Mouse (Mus musculus): ENCODE results near the gene Gcc2. TPM values are rescaled to one million over a fixed set of nuclear protein-coding genes. Genes with fewer than 3 reads are reported as not detected.

Gcc2 gene
- total and polyA plus RNA-seq, 2 experiments from 2014 or later: 16.6 to 37.3 TPM

DNA sequence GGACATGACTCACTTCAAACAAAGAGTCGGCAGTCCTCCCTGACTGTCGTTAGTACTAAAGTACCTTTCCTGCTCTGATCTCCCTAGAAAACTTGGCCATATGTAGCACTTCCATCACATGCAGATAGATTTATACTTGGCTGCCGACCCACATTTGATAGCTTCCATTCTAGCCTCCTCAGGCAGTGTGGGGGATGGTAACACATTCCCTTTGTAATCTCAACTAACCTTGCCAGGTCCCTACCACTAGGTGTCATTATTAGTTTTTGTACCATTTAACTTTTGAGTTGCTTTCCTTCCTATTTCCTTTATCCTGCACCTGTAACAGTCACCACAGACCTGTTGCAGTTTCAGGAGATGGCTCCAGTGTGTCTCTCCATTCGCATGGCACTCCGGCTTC, 3.2 kb downstream of the Gcc2 start:
- Histone ChIP-seq H3K27ac (ENCODE audit: low read depth) (no peak overlapping the region), H3K4me3 (ENCODE audit: low read depth, low read length) (no peak overlapping the region), H3K4me1 (ENCODE audit: control insufficient read depth, insufficient read depth) (peaks cover 9% of the 10 kb centered on the region; the same call in 1 of the 2 replicates), H3K27me3 (ENCODE audit: control insufficient read depth, insufficient read depth, low read length) (no peaks in the 10 kb centered on the region), H3K36me3 (replicated peaks; ENCODE audit: control insufficient read depth, insufficient read depth, low read length) (peaks cover 35% of the 10 kb centered on the region), H3K9me3 (replicated peaks; ENCODE audit: control insufficient read depth, low read length) (no peaks in the 10 kb centered on the region), H3K9ac (replicated peaks; ENCODE audit: low read depth, low read length) (no peak overlapping the region), H3K4me2 (ENCODE audit: low read depth, low read length) (no peak overlapping the region)
- DNase-seq (ENCODE audit: low spot score) (peak; percentile 37), ATAC-seq (ENCODE audit: insufficient read depth, low read depth) (no peak)
- no peak for TF ChIP-seq EP300 (IDR thresholded peaks at IDR 0.05; ENCODE audit: low read depth)
- peak; percentile 31 for TF ChIP-seq CTCF (IDR thresholded peaks at IDR 0.05; ENCODE audit: low read depth)
- 44% methylated on average over 5 of the region's 5 CpGs for WGBS

DNA sequence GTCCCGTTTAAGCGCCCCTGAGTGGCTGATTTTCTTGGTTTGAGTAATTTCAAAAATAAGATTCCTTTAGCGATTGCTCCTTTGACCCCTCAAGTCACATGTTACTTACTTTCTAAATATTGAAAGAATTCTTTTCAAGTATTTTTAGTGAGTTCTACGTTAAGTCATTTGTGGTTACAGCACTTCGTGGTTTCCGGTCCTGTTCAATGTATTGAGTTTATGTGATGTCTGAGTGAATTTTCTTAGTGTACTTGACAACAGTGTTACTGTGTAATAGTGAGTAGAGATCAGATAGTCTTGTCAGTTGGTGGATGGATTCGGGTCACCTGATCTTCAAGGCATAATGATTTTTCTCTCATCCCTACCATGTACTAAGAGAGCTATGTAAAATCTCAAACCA, 26.9 kb downstream of the Gcc2 start:
- WGBS: 92% methylated on average over 7 of the region's 7 CpGs
- no peaks in the 10 kb centered on the region for H3K27me3 ChIP-seq (ENCODE audit: control insufficient read depth, insufficient read depth, low read length)
- H3K9me3 ChIP-seq (replicated peaks; ENCODE audit: control insufficient read depth, low read length): no peaks in the 10 kb centered on the region
- DNase-seq (ENCODE audit: low spot score): no peak
- no peak overlapping the region for H3K4me2 ChIP-seq (ENCODE audit: low read depth, low read length)
- no peaks in the 10 kb centered on the region for H3K4me1 ChIP-seq (ENCODE audit: control insufficient read depth, insufficient read depth)
- H3K36me3 ChIP-seq (replicated peaks; ENCODE audit: control insufficient read depth, insufficient read depth, low read length): peaks cover 63% of the 10 kb centered on the region
- no peak for ATAC-seq (ENCODE audit: insufficient read depth, low read depth)
- no peak for TF ChIP-seq CTCF (IDR thresholded peaks at IDR 0.05; ENCODE audit: low read depth)
- TF ChIP-seq EP300 (IDR thresholded peaks at IDR 0.05; ENCODE audit: low read depth): no peak
- H3K27ac ChIP-seq (ENCODE audit: low read depth): no peak overlapping the region
- no peak overlapping the region for H3K4me3 ChIP-seq (ENCODE audit: low read depth, low read length)
- no peak overlapping the region for H3K9ac ChIP-seq (replicated peaks; ENCODE audit: low read depth, low read length)

DNA sequence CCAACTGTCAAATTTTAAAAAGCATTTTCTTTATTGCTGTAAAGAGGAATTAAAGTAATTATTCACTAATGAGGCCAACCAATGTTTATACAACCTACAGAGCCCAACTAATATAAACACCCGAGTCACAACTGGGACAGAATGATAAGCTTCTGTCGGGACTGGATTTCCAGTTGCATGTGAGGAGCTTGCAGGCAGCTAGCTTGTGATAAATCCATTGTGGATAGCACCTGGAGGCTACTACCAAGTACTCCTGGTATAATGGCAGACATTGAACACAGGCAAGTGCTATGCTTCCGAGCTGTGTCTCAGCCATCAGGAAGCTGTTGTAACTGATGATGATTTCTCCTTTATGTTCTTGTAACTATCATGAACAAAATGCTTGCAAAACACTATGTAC, 35.4 kb downstream of the Gcc2 start:
- ATAC-seq (ENCODE audit: insufficient read depth, low read depth): no peak
- H3K4me3 ChIP-seq (ENCODE audit: low read depth, low read length): no peak overlapping the region
- 59% methylated on average over 3 of the region's 3 CpGs for WGBS
- H3K36me3 ChIP-seq (replicated peaks; ENCODE audit: control insufficient read depth, insufficient read depth, low read length): peaks cover 90% of the 10 kb centered on the region
- DNase-seq (ENCODE audit: low spot score): no peak
- no peaks in the 10 kb centered on the region for H3K4me1 ChIP-seq (ENCODE audit: control insufficient read depth, insufficient read depth)
- H3K27me3 ChIP-seq (ENCODE audit: control insufficient read depth, insufficient read depth, low read length): no peaks in the 10 kb centered on the region
- TF ChIP-seq CTCF (IDR thresholded peaks at IDR 0.05; ENCODE audit: low read depth) (no peak), EP300 (IDR thresholded peaks at IDR 0.05; ENCODE audit: low read depth) (no peak)
- no peak overlapping the region for H3K9ac ChIP-seq (replicated peaks; ENCODE audit: low read depth, low read length)
- no peak overlapping the region for H3K4me2 ChIP-seq (ENCODE audit: low read depth, low read length)
- H3K9me3 ChIP-seq (replicated peaks; ENCODE audit: control insufficient read depth, low read length): no peaks in the 10 kb centered on the region
- no peak overlapping the region for H3K27ac ChIP-seq (ENCODE audit: low read depth)

DNA sequence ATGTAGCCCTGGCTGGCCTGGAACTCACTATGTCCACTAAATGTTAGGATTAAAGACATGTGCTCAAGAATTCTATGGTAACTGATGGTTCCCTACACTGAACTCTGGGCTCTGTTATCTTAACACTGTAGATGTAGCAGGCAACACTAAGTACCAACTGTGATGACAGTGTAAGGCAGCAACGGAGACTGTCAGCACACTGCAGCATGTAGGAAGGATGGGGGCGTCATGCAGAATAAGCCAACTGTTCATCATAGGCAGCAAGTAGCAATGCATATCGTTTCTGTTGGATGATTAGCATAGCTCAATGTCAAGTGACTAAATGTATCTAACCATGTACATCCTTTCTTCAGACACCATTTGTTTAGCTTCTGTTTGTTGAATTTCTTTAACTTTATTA, 38.9 kb downstream of the Gcc2 start:
- Histone ChIP-seq H3K4me1 (ENCODE audit: control insufficient read depth, insufficient read depth) (no peaks in the 10 kb centered on the region), H3K27ac (ENCODE audit: low read depth) (no peak overlapping the region), H3K36me3 (replicated peaks; ENCODE audit: control insufficient read depth, insufficient read depth, low read length) (peaks cover 92% of the 10 kb centered on the region), H3K4me3 (ENCODE audit: low read depth, low read length) (no peak overlapping the region), H3K27me3 (ENCODE audit: control insufficient read depth, insufficient read depth, low read length) (no peaks in the 10 kb centered on the region), H3K4me2 (ENCODE audit: low read depth, low read length) (no peak overlapping the region), H3K9ac (replicated peaks; ENCODE audit: low read depth, low read length) (no peak overlapping the region), H3K9me3 (replicated peaks; ENCODE audit: control insufficient read depth, low read length) (no peaks in the 10 kb centered on the region)
- TF ChIP-seq EP300 (IDR thresholded peaks at IDR 0.05; ENCODE audit: low read depth) (no peak), CTCF (IDR thresholded peaks at IDR 0.05; ENCODE audit: low read depth) (no peak)
- no peak for ATAC-seq (ENCODE audit: insufficient read depth, low read depth)
- DNase-seq (ENCODE audit: low spot score): no peak
- 83% methylated on average over 3 of the region's 3 CpGs for WGBS

DNA sequence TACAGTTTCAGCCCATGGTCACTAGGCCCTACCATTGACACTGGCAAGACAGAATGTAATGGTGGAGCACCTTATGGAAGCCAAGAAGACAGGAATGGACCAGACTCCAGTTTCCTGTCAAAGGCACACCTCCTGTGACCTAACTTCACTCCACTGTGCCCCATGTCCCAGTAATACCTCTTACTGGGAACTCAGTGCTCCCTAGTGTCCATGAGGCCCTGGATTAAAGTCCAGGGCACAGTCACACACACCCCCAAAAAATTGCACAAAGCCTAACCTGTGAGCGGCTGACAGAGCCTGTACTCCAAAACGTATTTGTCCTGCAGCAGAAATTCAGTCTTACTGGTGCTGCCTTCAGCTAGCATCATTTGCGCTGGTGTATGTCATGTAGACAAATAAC, 40.3 kb downstream of the Gcc2 start:
- H3K4me1 ChIP-seq (ENCODE audit: control insufficient read depth, insufficient read depth): no peaks in the 10 kb centered on the region
- no peaks in the 10 kb centered on the region for H3K27me3 ChIP-seq (ENCODE audit: control insufficient read depth, insufficient read depth, low read length)
- H3K9me3 ChIP-seq (replicated peaks; ENCODE audit: control insufficient read depth, low read length): no peaks in the 10 kb centered on the region
- 89% methylated on average over 3 of the region's 3 CpGs for WGBS
- TF ChIP-seq EP300 (IDR thresholded peaks at IDR 0.05; ENCODE audit: low read depth) (no peak), CTCF (IDR thresholded peaks at IDR 0.05; ENCODE audit: low read depth) (no peak)
- DNase-seq (ENCODE audit: low spot score) (no peak), ATAC-seq (ENCODE audit: insufficient read depth, low read depth) (no peak)
- H3K27ac ChIP-seq (ENCODE audit: low read depth): no peak overlapping the region
- H3K4me2 ChIP-seq (ENCODE audit: low read depth, low read length): no peak overlapping the region
- H3K4me3 ChIP-seq (ENCODE audit: low read depth, low read length): no peak overlapping the region
- H3K36me3 ChIP-seq (replicated peaks; ENCODE audit: control insufficient read depth, insufficient read depth, low read length): peaks cover 93% of the 10 kb centered on the region
- H3K9ac ChIP-seq (replicated peaks; ENCODE audit: low read depth, low read length): no peak overlapping the region

DNA sequence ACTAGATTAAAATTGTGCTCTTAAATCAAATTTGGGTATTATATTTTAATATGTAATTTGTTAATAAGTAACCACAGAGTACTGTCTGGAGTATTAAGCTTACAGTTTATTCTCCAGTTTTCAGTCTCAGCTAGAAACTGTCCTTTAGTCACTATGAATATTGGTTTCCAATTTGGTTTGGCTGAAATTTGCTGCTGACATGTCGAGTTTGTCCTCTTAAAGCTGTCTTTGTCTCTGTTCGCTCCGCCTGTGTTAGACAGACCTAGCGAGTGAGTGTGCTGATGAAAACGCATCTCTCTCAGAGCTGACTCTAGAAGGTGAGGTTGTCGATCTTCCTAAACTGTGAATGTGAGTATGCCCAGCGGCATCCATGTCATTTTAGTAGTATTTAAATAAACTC, 49.7 kb downstream of the Gcc2 start:
- Histone ChIP-seq H3K27me3 (ENCODE audit: control insufficient read depth, insufficient read depth, low read length) (no peaks in the 10 kb centered on the region), H3K9ac (replicated peaks; ENCODE audit: low read depth, low read length) (no peak overlapping the region), H3K4me1 (ENCODE audit: control insufficient read depth, insufficient read depth) (no peaks in the 10 kb centered on the region), H3K27ac (ENCODE audit: low read depth) (no peak overlapping the region), H3K36me3 (replicated peaks; ENCODE audit: control insufficient read depth, insufficient read depth, low read length) (peaks cover 53% of the 10 kb centered on the region), H3K4me3 (ENCODE audit: low read depth, low read length) (no peak overlapping the region), H3K9me3 (replicated peaks; ENCODE audit: control insufficient read depth, low read length) (no peaks in the 10 kb centered on the region), H3K4me2 (ENCODE audit: low read depth, low read length) (no peak overlapping the region)
- no peak for ATAC-seq (ENCODE audit: insufficient read depth, low read depth)
- 88% methylated on average over 7 of the region's 7 CpGs for WGBS
- no peak for TF ChIP-seq CTCF (IDR thresholded peaks at IDR 0.05; ENCODE audit: low read depth)
- no peak for TF ChIP-seq EP300 (IDR thresholded peaks at IDR 0.05; ENCODE audit: low read depth)
- DNase-seq (ENCODE audit: low spot score): no peak
